Mouse (Mus musculus) lung, postnatal 0 days (tissue): ENCODE results near the gene Srgap2.

Experiments
- CTCF ChIP-seq: IDR thresholded peaks from 2 replicates; pipeline ENCODE4 v1.5.1; 2016; ENCODE audit warnings: antibody characterized with exemption, mild to moderate bottlenecking
- EP300 ChIP-seq: IDR thresholded peaks from 2 replicates; pipeline ENCODE4 v1.6.1; 2016; ENCODE audit warnings: antibody characterized with exemption, mild to moderate bottlenecking, control low read depth

GRCm38 (mm10) chr1:131573721-131574120 lies 46.6 kb upstream of the Srgap2 start:
- TF ChIP-seq EP300 (no peak), CTCF (no peak)
